22 mouse cellular contexts compared by ENCODE assay signal in genomic region chr14:110168632-110169031, GRCm38 (mm10).
DNase-seq lines count a peak whose midpoint lies in the region; ATAC-seq and TF ChIP-seq lines count a peak whose summit lies in the region.
"Had no signal": no experiment of that assay in that cellular context is flagged by ENCODE, and none has a peak within 500 bp of the region (broad histone marks: within the 10 kb centered on the region; RNA-seq: fewer than 3 reads in every experiment).

No protein-coding gene starts in this region.

- H3K27me3 ChIP-seq in kidney, embryonic 14.5 days (ENCODE audit: control insufficient read depth, insufficient read depth, low read length): no peaks in the 10 kb centered on the region
- no peaks in the 10 kb centered on the region for H3K27me3 ChIP-seq in midbrain, postnatal 0 days (ENCODE audit: insufficient read depth, low read length)
- no peaks in the 10 kb centered on the region for H3K27me3 ChIP-seq in midbrain, embryonic 16.5 days (ENCODE audit: control insufficient read depth, insufficient read depth, low read depth, low read length)
- H3K27me3 ChIP-seq: embryonic facial prominence, embryonic 15.5 days; forebrain, embryonic 15.5 days; heart, embryonic 13.5 days; hindbrain, embryonic 15.5 days had no signal

- no peaks in the 10 kb centered on the region for H3K4me1 ChIP-seq in kidney, embryonic 14.5 days (ENCODE audit: control insufficient read depth, insufficient read depth, low read length)
- no peaks in the 10 kb centered on the region for H3K4me1 ChIP-seq in midbrain, postnatal 0 days (ENCODE audit: insufficient read depth, low read length)
- H3K4me1 ChIP-seq in midbrain, embryonic 16.5 days (ENCODE audit: control insufficient read depth, insufficient read depth, low read length): no peaks in the 10 kb centered on the region
- H3K4me1 ChIP-seq: embryonic facial prominence, embryonic 15.5 days; forebrain, embryonic 10.5 days; forebrain, embryonic 15.5 days; heart, embryonic 13.5 days; hindbrain, embryonic 15.5 days had no signal

- H3K4me3 ChIP-seq in kidney, embryonic 14.5 days (ENCODE audit: low read length): no peak overlapping the region
- no peak overlapping the region for H3K4me3 ChIP-seq in midbrain, postnatal 0 days (ENCODE audit: low read depth, low read length)
- no peak overlapping the region for H3K4me3 ChIP-seq in midbrain, embryonic 16.5 days (ENCODE audit: low read depth, low read length)
- H3K4me3 ChIP-seq: embryonic facial prominence, embryonic 15.5 days; erythroblast, embryonic 14.5 days; forebrain, embryonic 10.5 days; forebrain, embryonic 15.5 days; heart, embryonic 13.5 days; hindbrain, embryonic 15.5 days had no signal

- H3K9ac ChIP-seq in kidney, embryonic 14.5 days (ENCODE audit: low read depth, low read length): no peak overlapping the region
- no peak overlapping the region for H3K9ac ChIP-seq in midbrain, postnatal 0 days (replicated peaks; ENCODE audit: low read length, poor library complexity, severe bottlenecking)
- H3K9ac ChIP-seq in midbrain, embryonic 16.5 days (ENCODE audit: low read depth, low read length): no peak overlapping the region
- H3K9ac ChIP-seq: embryonic facial prominence, embryonic 15.5 days; forebrain, embryonic 15.5 days; heart, embryonic 13.5 days; hindbrain, embryonic 15.5 days had no signal

- peak; percentile 29 for DNase-seq in embryo, embryonic 10 days (ENCODE audit: low spot score)
- no peak for DNase-seq in embryo, embryonic 9.5 days (ENCODE audit: extremely low spot score)
- DNase-seq in kidney, postnatal 4 days: no peak
- peak; percentile 1 for DNase-seq in midbrain, postnatal 0 days (ENCODE audit: low spot score)
- DNase-seq in gastrocnemius, adult 8-10 months (ENCODE audit: low spot score in 2 of 2): no peak
- DNase-seq: adrenal gland, postnatal 10 days; B cell, adult 2 months; cerebellum, adult 11 months; cerebellum, adult 8-10 months; cerebellum, postnatal 14 days; gastrocnemius, postnatal 14 days; heart, postnatal 36 days had no signal

- H3K36me3 ChIP-seq in kidney, embryonic 14.5 days (ENCODE audit: control insufficient read depth, insufficient read depth, low read length): no peaks in the 10 kb centered on the region
- H3K36me3 ChIP-seq in midbrain, postnatal 0 days (ENCODE audit: insufficient read depth, low read length): no peaks in the 10 kb centered on the region
- H3K36me3 ChIP-seq in midbrain, embryonic 16.5 days (ENCODE audit: control insufficient read depth, insufficient read depth, low read length): no peaks in the 10 kb centered on the region
- H3K36me3 ChIP-seq: embryonic facial prominence, embryonic 15.5 days; forebrain, embryonic 10.5 days; forebrain, embryonic 15.5 days; G1E; heart, embryonic 13.5 days; hindbrain, embryonic 15.5 days had no signal

- peak; percentile 76; the same call in 1 of the 2 replicates for ATAC-seq in kidney, embryonic 14.5 days (ENCODE audit: low FRiP score, low TSS enrichment)
- ATAC-seq in midbrain, postnatal 0 days (ENCODE audit: low FRiP score): no peak
- no peak for ATAC-seq in midbrain, embryonic 16.5 days
- ATAC-seq: CD4-positive, CD25-positive, alpha-beta regulatory T cell, adult 4 months; forebrain, embryonic 15.5 days had no signal

- no peak overlapping the region for H3K4me2 ChIP-seq in kidney, embryonic 14.5 days (replicated peaks; ENCODE audit: low read depth, low read length)
- H3K4me2 ChIP-seq in midbrain, postnatal 0 days (ENCODE audit: low read depth, low read length, poor library complexity, severe bottlenecking): no peak overlapping the region
- no peak overlapping the region for H3K4me2 ChIP-seq in midbrain, embryonic 16.5 days (ENCODE audit: low read length)
- H3K4me2 ChIP-seq: embryonic facial prominence, embryonic 15.5 days; forebrain, embryonic 15.5 days; heart, embryonic 13.5 days; hindbrain, embryonic 15.5 days had no signal

- H3K27ac ChIP-seq in kidney, embryonic 14.5 days (ENCODE audit: low read depth, low read length): no peak overlapping the region
- no peak overlapping the region for H3K27ac ChIP-seq in midbrain, postnatal 0 days (ENCODE audit: low read depth, low read length)
- no peak overlapping the region for H3K27ac ChIP-seq in midbrain, embryonic 16.5 days (ENCODE audit: low read length)
- H3K27ac ChIP-seq: embryonic facial prominence, embryonic 15.5 days; forebrain, embryonic 10.5 days; forebrain, embryonic 15.5 days; heart, embryonic 13.5 days; hindbrain, embryonic 15.5 days had no signal

- WGBS in kidney, embryonic 14.5 days: 25% methylated on average over 5 of the region's 5 CpGs
- 25% methylated on average over 5 of the region's 5 CpGs for WGBS in midbrain, postnatal 0 days
- WGBS in midbrain, embryonic 16.5 days: 32% methylated on average over 5 of the region's 5 CpGs

- H3K9me3 ChIP-seq in kidney, embryonic 14.5 days (ENCODE audit: control insufficient read depth, low read length): no peaks in the 10 kb centered on the region
- H3K9me3 ChIP-seq in midbrain, postnatal 0 days (ENCODE audit: low read length): no peaks in the 10 kb centered on the region
- H3K9me3 ChIP-seq in midbrain, embryonic 16.5 days (replicated peaks; ENCODE audit: control insufficient read depth, low read length, poor library complexity, severe bottlenecking): no peaks in the 10 kb centered on the region
- H3K9me3 ChIP-seq: embryonic facial prominence, embryonic 15.5 days; forebrain, embryonic 10.5 days; forebrain, embryonic 15.5 days; heart, embryonic 13.5 days; hindbrain, embryonic 15.5 days had no signal

- no peak for TF ChIP-seq CTCF in midbrain, postnatal 0 days (IDR thresholded peaks at IDR 0.05)

Comparison
In these comparisons a context has a peak if more than half of its experiments do, and no peak if none do; other contexts are left out.
1. DNase-seq: peak in embryo, embryonic 10 days (single experiment) and midbrain, postnatal 0 days (single experiment); none in embryo, embryonic 9.5 days (single experiment), kidney, postnatal 4 days (0 of 2) and gastrocnemius, adult 8-10 months (0 of 2).